Comparison of ENCODE assay signal across 19 mouse cellular contexts in genomic region chr11:30190119-30190518, GRCm38 (mm10).
DNase-seq lines count a peak whose midpoint lies in the region; ATAC-seq and TF ChIP-seq lines count a peak whose summit lies in the region.
"Had no signal": no experiment of that assay in that cellular context is flagged by ENCODE, and none has a peak within 500 bp of the region (broad histone marks: within the 10 kb centered on the region; RNA-seq: fewer than 3 reads in every experiment).

No protein-coding gene starts in this region.

- H3K4me1 ChIP-seq in kidney, adult 2 months (ENCODE audit: control insufficient read depth, insufficient read depth, low read length): peaks cover 18% of the 10 kb centered on the region
- peaks cover 11% of the 10 kb centered on the region for H3K4me1 ChIP-seq in neural tube, embryonic 15.5 days
- peaks cover 2% of the 10 kb centered on the region; the same call in 1 of the 2 replicates for H3K4me1 ChIP-seq in hindbrain, embryonic 12.5 days
- peaks cover 13% of the 10 kb centered on the region for H3K4me1 ChIP-seq in heart, embryonic 11.5 days (ENCODE audit: control insufficient read depth, insufficient read depth, low read length)

- H3K27ac ChIP-seq in kidney, adult 2 months (ENCODE audit: insufficient read depth, low read depth, low read length): peak overlapping the region; percentile 35; the same call in 1 of the 2 replicates
- H3K27ac ChIP-seq in neural tube, embryonic 15.5 days (replicated peaks): no peak overlapping the region
- no peak overlapping the region for H3K27ac ChIP-seq in hindbrain, embryonic 12.5 days
- no peak overlapping the region for H3K27ac ChIP-seq in heart, embryonic 11.5 days (ENCODE audit: low read depth, low read length)
- H3K27ac ChIP-seq: embryonic facial prominence, embryonic 15.5 days; limb, embryonic 12.5 days; liver, embryonic 14.5 days; midbrain, embryonic 12.5 days had no signal

- ATAC-seq in granulocyte monocyte progenitor cell, adult 5-6 weeks (replicated peaks; ENCODE audit: poor library complexity, severe bottlenecking): 0 out of 2 replicates have a peak, but pooled peaks have one; percentile 4
- peak; percentile 11; the same call in 1 of the 2 replicates for ATAC-seq in megakaryocyte progenitor cell, adult 5-6 weeks (replicated peaks; ENCODE audit: poor library complexity)
- ATAC-seq in neural tube, embryonic 15.5 days (ENCODE audit: low FRiP score): no peak
- ATAC-seq in hindbrain, embryonic 12.5 days (ENCODE audit: low FRiP score): no peak
- no peak for ATAC-seq in heart, embryonic 11.5 days (replicated peaks; ENCODE audit: insufficient number of reproducible peaks, low FRiP score, low TSS enrichment)
- ATAC-seq: hindbrain, embryonic 16.5 days had no signal

- DNase-seq in kidney, adult 2 months: no peak
- DNase-seq in kidney, adult 18-20 months: no peak
- peak; percentile 49 for DNase-seq in CD4-positive helper T cell, adult 2 months (ENCODE audit: low read depth, low spot score)
- DNase-seq: adrenal gland, postnatal 25 days; cerebellum, adult 9-11 months; heart, adult 11 months; kidney, postnatal 36 days; lung, postnatal 10 days had no signal

- H3K9ac ChIP-seq in neural tube, embryonic 15.5 days (replicated peaks): no peak overlapping the region
- no peak overlapping the region for H3K9ac ChIP-seq in hindbrain, embryonic 12.5 days
- no peak overlapping the region for H3K9ac ChIP-seq in heart, embryonic 11.5 days (ENCODE audit: low read depth, low read length)
- H3K9ac ChIP-seq: embryonic facial prominence, embryonic 15.5 days; limb, embryonic 12.5 days; liver, embryonic 14.5 days; midbrain, embryonic 12.5 days had no signal

- no peak overlapping the region for H3K4me3 ChIP-seq in kidney, adult 2 months (ENCODE audit: insufficient read depth, low read depth, low read length)
- no peak overlapping the region for H3K4me3 ChIP-seq in neural tube, embryonic 15.5 days (replicated peaks)
- no peak overlapping the region for H3K4me3 ChIP-seq in hindbrain, embryonic 12.5 days
- no peak overlapping the region for H3K4me3 ChIP-seq in heart, embryonic 11.5 days (ENCODE audit: low read depth, low read length)
- H3K4me3 ChIP-seq: embryonic facial prominence, embryonic 15.5 days; limb, embryonic 12.5 days; midbrain, embryonic 12.5 days; myocyte had no signal

- H3K36me3 ChIP-seq in kidney, adult 2 months (ENCODE audit: control insufficient read depth, insufficient read depth, low read length): no peaks in the 10 kb centered on the region; the same call in 1 of the 2 replicates
- H3K36me3 ChIP-seq in neural tube, embryonic 15.5 days: no peaks in the 10 kb centered on the region
- H3K36me3 ChIP-seq in hindbrain, embryonic 12.5 days: no peaks in the 10 kb centered on the region
- no peaks in the 10 kb centered on the region for H3K36me3 ChIP-seq in heart, embryonic 11.5 days (ENCODE audit: control insufficient read depth, insufficient read depth, low read length)
- H3K36me3 ChIP-seq: embryonic facial prominence, embryonic 15.5 days; limb, embryonic 12.5 days; midbrain, embryonic 12.5 days had no signal

- TF ChIP-seq CTCF in kidney, adult 2 months (conservative IDR thresholded peaks at IDR 0.05; ENCODE audit: insufficient read depth, insufficient read length, low read depth, low read length): no peak

- no peak overlapping the region for H3K4me2 ChIP-seq in neural tube, embryonic 15.5 days
- no peak overlapping the region for H3K4me2 ChIP-seq in hindbrain, embryonic 12.5 days (replicated peaks)
- no peak overlapping the region for H3K4me2 ChIP-seq in heart, embryonic 11.5 days
- H3K4me2 ChIP-seq: embryonic facial prominence, embryonic 15.5 days; limb, embryonic 12.5 days; midbrain, embryonic 12.5 days had no signal

- H3K27me3 ChIP-seq in kidney, adult 2 months (replicated peaks; ENCODE audit: control insufficient read depth, insufficient read depth, low read length): no peaks in the 10 kb centered on the region
- no peaks in the 10 kb centered on the region for H3K27me3 ChIP-seq in neural tube, embryonic 15.5 days (replicated peaks)
- no peaks in the 10 kb centered on the region for H3K27me3 ChIP-seq in hindbrain, embryonic 12.5 days
- no peaks in the 10 kb centered on the region for H3K27me3 ChIP-seq in heart, embryonic 11.5 days (ENCODE audit: control insufficient read depth, insufficient read depth, low read length)
- H3K27me3 ChIP-seq: embryonic facial prominence, embryonic 15.5 days; limb, embryonic 12.5 days; midbrain, embryonic 12.5 days had no signal

- no peaks in the 10 kb centered on the region for H3K9me3 ChIP-seq in neural tube, embryonic 15.5 days (replicated peaks)
- H3K9me3 ChIP-seq in hindbrain, embryonic 12.5 days (replicated peaks): no peaks in the 10 kb centered on the region
- H3K9me3 ChIP-seq in heart, embryonic 11.5 days (replicated peaks; ENCODE audit: control insufficient read depth, low read length): no peaks in the 10 kb centered on the region
- H3K9me3 ChIP-seq: embryonic facial prominence, embryonic 15.5 days; limb, embryonic 12.5 days; midbrain, embryonic 12.5 days had no signal

- WGBS in kidney, adult 2 months: 62% methylated on average over 3 of the region's 3 CpGs
- whole genome bisulfite sequencing in neural tube, embryonic 15.5 days: 91% methylated on average over 3 of the region's 3 CpGs
- 92% methylated on average over 3 of the region's 3 CpGs for WGBS in hindbrain, embryonic 12.5 days
- WGBS in heart, embryonic 11.5 days (ENCODE audit: insufficient replicate concordance): 91% methylated on average over 3 of the region's 3 CpGs

- TF ChIP-seq POLR2A in kidney, adult 2 months (IDR thresholded peaks at IDR 0.05; ENCODE audit: low read depth, low read length): no peak

Comparison
In these comparisons a context has a peak if more than half of its experiments do, and no peak if none do; other contexts are left out.
1. ATAC-seq: peak in granulocyte monocyte progenitor cell, adult 5-6 weeks (single experiment) and megakaryocyte progenitor cell, adult 5-6 weeks (single experiment); none in neural tube, embryonic 15.5 days (single experiment), hindbrain, embryonic 12.5 days (single experiment) and heart, embryonic 11.5 days (single experiment).